Comparison of ENCODE assay signal across 8 mouse cellular contexts in genomic region chr17:31384968-31385627, GRCm38 (mm10). TPM values are rescaled to one million over a fixed set of nuclear protein-coding genes. Genes with fewer than 3 reads are reported as not detected.
DNase-seq lines count a peak whose midpoint lies in the region; ATAC-seq lines count a peak whose summit lies in the region.

No protein-coding gene starts in this region.

- no peaks in the 10 kb centered on the region for H3K36me3 ChIP-seq in kidney, embryonic 15.5 days
- no peaks in the 10 kb centered on the region for H3K36me3 ChIP-seq in hindbrain, embryonic 14.5 days (replicated peaks; ENCODE audit: control insufficient read depth, insufficient read depth)
- H3K36me3 ChIP-seq in midbrain, embryonic 16.5 days (ENCODE audit: control insufficient read depth, insufficient read depth, low read length) = no peaks in the 10 kb centered on the region

- H3K9ac ChIP-seq in kidney, embryonic 15.5 days = no peak overlapping the region; the same call in 1 of the 2 replicates
- H3K9ac ChIP-seq in hindbrain, embryonic 14.5 days = peak overlapping the region; percentile 83
- H3K9ac ChIP-seq in midbrain, embryonic 16.5 days (ENCODE audit: low read depth, low read length) = peak overlapping the region; percentile 31; the same call in 1 of the 2 replicates

- 5% methylated on average over 8 of the region's 8 CpGs for WGBS in kidney, embryonic 15.5 days
- 10% methylated on average over 8 of the region's 8 CpGs for WGBS in hindbrain, embryonic 14.5 days
- WGBS in midbrain, embryonic 16.5 days = 10% methylated on average over 8 of the region's 8 CpGs

- peaks cover 60% of the 10 kb centered on the region for H3K4me1 ChIP-seq in kidney, embryonic 15.5 days
- H3K4me1 ChIP-seq in hindbrain, embryonic 14.5 days (replicated peaks; ENCODE audit: control insufficient read depth, insufficient read depth, low read length) = peaks cover 40% of the 10 kb centered on the region
- H3K4me1 ChIP-seq in midbrain, embryonic 16.5 days (ENCODE audit: control insufficient read depth, insufficient read depth, low read length) = peaks cover 45% of the 10 kb centered on the region

- H3K27ac ChIP-seq in kidney, embryonic 15.5 days = peak overlapping the region; percentile 80
- peak overlapping the region; percentile 48 for H3K27ac ChIP-seq in hindbrain, embryonic 14.5 days
- peak overlapping the region; percentile 79 for H3K27ac ChIP-seq in midbrain, embryonic 16.5 days (ENCODE audit: low read length)

- peak overlapping the region; percentile 96 for H3K4me2 ChIP-seq in kidney, embryonic 15.5 days
- H3K4me2 ChIP-seq in hindbrain, embryonic 14.5 days (replicated peaks) = peak overlapping the region; percentile 85
- H3K4me2 ChIP-seq in midbrain, embryonic 16.5 days (ENCODE audit: low read length) = peak overlapping the region; percentile 87

- ATAC-seq in kidney, embryonic 15.5 days (replicated peaks; ENCODE audit: low FRiP score) = peak; percentile 36
- peak; percentile 9; the same call in 1 of the 2 replicates for ATAC-seq in hindbrain, embryonic 14.5 days (ENCODE audit: low FRiP score)
- ATAC-seq in midbrain, embryonic 16.5 days = peak; percentile 16

- no peaks in the 10 kb centered on the region for H3K9me3 ChIP-seq in kidney, embryonic 15.5 days (replicated peaks)
- H3K9me3 ChIP-seq in hindbrain, embryonic 14.5 days (ENCODE audit: control insufficient read depth, low read length) = no peaks in the 10 kb centered on the region
- H3K9me3 ChIP-seq in midbrain, embryonic 16.5 days (replicated peaks; ENCODE audit: control insufficient read depth, low read length, poor library complexity, severe bottlenecking) = no peaks in the 10 kb centered on the region

- H3K27me3 ChIP-seq in kidney, embryonic 15.5 days = peaks cover 24% of the 10 kb centered on the region
- no peaks in the 10 kb centered on the region for H3K27me3 ChIP-seq in hindbrain, embryonic 14.5 days (ENCODE audit: control insufficient read depth, insufficient read depth, low read length)
- no peaks in the 10 kb centered on the region for H3K27me3 ChIP-seq in midbrain, embryonic 16.5 days (ENCODE audit: control insufficient read depth, insufficient read depth, low read depth, low read length)

- no peak for DNase-seq in kidney, adult 9 months
- DNase-seq in forelimb bud, embryonic 11.5 days (ENCODE audit: low read depth, low spot score) = peak; percentile 50
- DNase-seq in hindbrain, embryonic 14.5 days (ENCODE audit: low spot score) = no peak
- DNase-seq in right cerebral cortex, postnatal 14 days = no peak
- no peak for DNase-seq in frontal cortex, postnatal 10 days (ENCODE audit: low spot score in 2 of 2)
- no peak for DNase-seq in urinary bladder, adult 18-20 months (ENCODE audit: low spot score in 2 of 2)

- H3K4me3 ChIP-seq in kidney, embryonic 15.5 days (replicated peaks) = no peak overlapping the region
- H3K4me3 ChIP-seq in hindbrain, embryonic 14.5 days (replicated peaks; ENCODE audit: low read length) = no peak overlapping the region
- no peak overlapping the region; the same call in 1 of the 2 replicates for H3K4me3 ChIP-seq in midbrain, embryonic 16.5 days (ENCODE audit: low read depth, low read length)

RNA-seq across cellular contexts. Expression of gene Pde9a, which starts 0.9 kb away (rescaled TPM):
- 27.6 and 34.9 TPM in 2 replicates for polyA plus RNA-seq in kidney, embryonic 15.5 days (2015; fragmentation: Nextera tagmentation; extraction: Ambion mirVana)
- 31.1 and 32.6 TPM in 2 replicates for polyA plus RNA-seq in hindbrain, embryonic 14.5 days (2014; fragmentation: Nextera tagmentation; extraction: Ambion mirVana)
- 33.1 and 41.0 TPM in 2 replicates for polyA plus RNA-seq in midbrain, embryonic 16.5 days (2015; fragmentation: Nextera tagmentation; extraction: Ambion mirVana)
